Mouse (Mus musculus) midbrain, postnatal 0 days (tissue): ENCODE results near the gene Cacna1i. TPM values are rescaled to one million over a fixed set of nuclear protein-coding genes. Genes with fewer than 3 reads are reported as not detected.

Experiments used
- ATAC-seq: fragments of 200-750 bp; cut with Nextera tagmentation; 2 replicates; pipeline ENCODE4 v1.8.0; 2017; ENCODE audit warnings: moderate number of reproducible peaks, mild to moderate bottlenecking, moderate TSS enrichment, moderate library complexity; ENCODE audit not compliant: low FRiP score
- DNase-seq: peaks from one replicate; pipeline ENCODE4 v3.0.0-alpha.2; 2015; ENCODE audit warnings: low spot score
- H3K27ac ChIP-seq: fragments of 300-500 bp; sonication (generic); 2 replicates; pipeline ENCODE4 v1.5.1; 2014; ENCODE audit warnings: low read depth, mild to moderate bottlenecking, low read length, mixed read lengths
- H3K27me3 ChIP-seq: fragments of 300-500 bp; sonication (generic); 2 replicates; pipeline ENCODE4 v1.6.1; 2014; ENCODE audit warnings: low read length, control low read depth, mixed read lengths; ENCODE audit not compliant: insufficient read depth
- H3K36me3 ChIP-seq: fragments of 300-500 bp; sonication (generic); 2 replicates; pipeline ENCODE4 v1.6.1; 2014; ENCODE audit warnings: low read length, control low read depth, mixed read lengths; ENCODE audit not compliant: insufficient read depth
- H3K4me1 ChIP-seq: fragments of 300-500 bp; sonication (generic); 2 replicates; pipeline ENCODE4 v1.6.1; 2014; ENCODE audit warnings: mild to moderate bottlenecking, control low read depth, antibody characterized with exemption, low read length, mixed read lengths; ENCODE audit not compliant: insufficient read depth
- H3K4me2 ChIP-seq: fragments of 300-500 bp; sonication (generic); 2 replicates; pipeline ENCODE4 v1.6.1; 2014; ENCODE audit warnings: low read depth, mild to moderate bottlenecking, low read length, mixed read lengths; ENCODE audit not compliant: poor library complexity, severe bottlenecking
- H3K4me3 ChIP-seq: fragments of 300-500 bp; sonication (generic); 2 replicates; pipeline ENCODE4 v1.5.1; 2014; ENCODE audit warnings: low read depth, mild to moderate bottlenecking, low read length, moderate library complexity
- H3K9ac ChIP-seq: fragments of 300-500 bp; sonication (generic); replicated peaks from 2 replicates; pipeline ENCODE4 v1.6.1; 2014; ENCODE audit warnings: mild to moderate bottlenecking, low read length, moderate library complexity, mixed read lengths; ENCODE audit not compliant: poor library complexity, severe bottlenecking
- H3K9me3 ChIP-seq: fragments of 300-500 bp; sonication (generic); 2 replicates; pipeline ENCODE4 v1.6.1; 2016; ENCODE audit warnings: low read length, control low read depth
- CTCF ChIP-seq: IDR thresholded peaks from 2 replicates; pipeline ENCODE4 v1.5.1; 2016; ENCODE audit warnings: antibody characterized with exemption, mild to moderate bottlenecking
- WGBS: fragments of 180-500 bp; shearing (Covaris S2); extraction: QIAGEN DNeasy Blood & Tissue Kit; methylation state at CpG from one replicate; pipeline ENCODE4 v1.1.7; 2014; 5-methylcytosine and 5-hydroxymethylcytosine counted together
- polyA plus RNA-seq: library from polyadenylated mRNA; unstranded; fragments of >200 nt; fragmentation: Nextera tagmentation; extraction: Ambion mirVana; gene quantifications from 2 replicates; pipeline ENCODE4 v1.2.1, GENCODE M21; 2015
- total RNA-seq: library from RNA; depleted of rRNA; stranded (reverse); fragments of >200 nt; gene quantifications from 2 replicates; pipeline ENCODE4 v1.2.3, GENCODE M21; 2014; rRNA removed

Cacna1i gene
- total RNA-seq (14.6 and 23.2 TPM in 2 replicates), polyA plus RNA-seq (0.65 and 1.1 TPM in 2 replicates)

DNA sequence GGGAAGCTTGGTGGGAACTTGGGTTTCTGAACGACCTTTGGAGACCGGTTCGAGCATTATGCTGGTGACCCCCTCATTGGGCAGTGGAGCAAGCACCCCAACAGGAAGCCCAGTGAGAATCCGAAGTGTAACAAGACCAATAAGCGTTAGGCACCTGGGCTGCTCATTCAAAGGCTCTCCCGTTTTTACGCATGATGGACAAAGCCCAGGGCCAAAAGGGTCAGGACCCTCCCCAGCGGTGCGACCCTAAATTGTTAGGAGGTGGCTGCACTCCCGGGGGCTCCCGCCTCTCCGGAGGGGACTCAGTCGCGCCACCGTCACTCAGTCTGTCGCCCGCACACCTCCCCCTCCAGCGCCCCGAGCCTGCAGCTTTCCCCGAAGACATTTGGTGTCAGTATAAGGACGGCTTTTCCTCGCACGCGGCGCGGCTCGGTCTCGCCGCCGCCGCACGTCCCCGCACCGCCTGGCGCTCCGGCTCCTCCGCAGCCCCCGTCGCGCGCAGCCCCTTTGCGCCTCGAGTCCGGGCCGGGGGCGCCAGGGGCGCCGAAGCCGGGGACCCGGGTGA lies at the start of gene Cacna1i:
TSS of gene Cacna1i (plus strand) at position 388 of the 565 bp plus-strand sequence.
- peak; percentile 74 for DNase-seq
- peak; percentile 59; the same call in 1 of the 2 replicates for ATAC-seq

DNA sequence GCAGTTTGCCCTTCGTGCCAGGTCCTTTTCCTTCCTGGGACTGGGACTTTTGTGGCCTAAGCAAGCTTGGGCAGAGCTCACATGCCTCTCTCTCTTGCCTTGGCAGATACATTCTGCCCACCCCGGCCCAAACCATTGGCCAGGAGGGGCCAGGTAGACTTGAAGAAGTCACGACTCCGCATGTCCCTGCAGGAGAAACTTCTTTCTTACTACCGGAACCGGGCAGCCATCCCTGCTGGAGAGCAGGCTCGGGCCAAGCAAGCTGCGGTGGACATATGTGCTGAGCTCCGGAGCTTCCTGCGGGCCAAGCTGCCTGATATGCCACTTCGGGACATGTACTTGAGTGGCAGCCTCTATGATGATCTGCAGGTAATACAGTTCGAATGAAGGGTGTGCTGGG lies 38.9 kb upstream of the Cacna1i start:
- 97% methylated on average over 12 of the region's 12 CpGs for WGBS
- no peaks in the 10 kb centered on the region for H3K9me3 ChIP-seq
- no peak overlapping the region for H3K27ac ChIP-seq
- TF ChIP-seq CTCF: no peak
- H3K4me2 ChIP-seq: no peak overlapping the region
- DNase-seq (no peak), ATAC-seq (no peak)
- H3K36me3 ChIP-seq: peaks cover 53% of the 10 kb centered on the region
- no peak overlapping the region for H3K4me3 ChIP-seq
- H3K4me1 ChIP-seq: no peaks in the 10 kb centered on the region
- H3K27me3 ChIP-seq: no peaks in the 10 kb centered on the region
- H3K9ac ChIP-seq: no peak overlapping the region

More for the DNA sequence above, at the start of gene Cacna1i:
- peaks cover 11% of the 10 kb centered on the region for H3K27me3 ChIP-seq
- peak; percentile 59 for TF ChIP-seq CTCF
- WGBS: under 1% methylated on average over 43 of the region's 50 CpGs
- no peak within 1 kb of the TSS for H3K27ac ChIP-seq
- no peaks in the 10 kb centered on the region for H3K9me3 ChIP-seq
- H3K4me3 ChIP-seq: peak within 1 kb of the TSS; percentile 69
- peak within 1 kb of the TSS; percentile 76 for H3K9ac ChIP-seq
- peak within 1 kb of the TSS; percentile 92 for H3K4me2 ChIP-seq
- peaks cover 2% of the 10 kb centered on the region; the same call in 1 of the 2 replicates for H3K4me1 ChIP-seq
- no peaks in the 10 kb centered on the region for H3K36me3 ChIP-seq

- WGBS: 100% methylated on average over 1 of the region's 1 CpGs
- TF ChIP-seq CTCF: no peak
- H3K9ac ChIP-seq: no peak overlapping the region
- no peaks in the 10 kb centered on the region for H3K27me3 ChIP-seq
- DNase-seq (no peak), ATAC-seq (no peak)
- H3K4me2 ChIP-seq: no peak overlapping the region
- no peaks in the 10 kb centered on the region for H3K9me3 ChIP-seq
- H3K4me1 ChIP-seq: no peaks in the 10 kb centered on the region
- no peak overlapping the region for H3K27ac ChIP-seq
- H3K36me3 ChIP-seq: peaks cover 50% of the 10 kb centered on the region
- no peak overlapping the region for H3K4me3 ChIP-seq
These were observed 38.4 kb upstream of the Cacna1i start for GRCm38 (mm10) chr15:80248596-80248995.

- Histone ChIP-seq H3K36me3 (peaks cover 47% of the 10 kb centered on the region), H3K9ac (no peak overlapping the region), H3K4me3 (no peak overlapping the region), H3K9me3 (no peaks in the 10 kb centered on the region), H3K27ac (no peak overlapping the region), H3K27me3 (no peaks in the 10 kb centered on the region), H3K4me1 (no peaks in the 10 kb centered on the region), H3K4me2 (no peak overlapping the region)
- WGBS: 92% methylated on average over 10 of the region's 10 CpGs
- DNase-seq: no peak
- ATAC-seq: no peak
- TF ChIP-seq CTCF: no peak
These were observed 37.4 kb upstream of the Cacna1i start for GRCm38 (mm10) chr15:80249672-80250071.

DNA sequence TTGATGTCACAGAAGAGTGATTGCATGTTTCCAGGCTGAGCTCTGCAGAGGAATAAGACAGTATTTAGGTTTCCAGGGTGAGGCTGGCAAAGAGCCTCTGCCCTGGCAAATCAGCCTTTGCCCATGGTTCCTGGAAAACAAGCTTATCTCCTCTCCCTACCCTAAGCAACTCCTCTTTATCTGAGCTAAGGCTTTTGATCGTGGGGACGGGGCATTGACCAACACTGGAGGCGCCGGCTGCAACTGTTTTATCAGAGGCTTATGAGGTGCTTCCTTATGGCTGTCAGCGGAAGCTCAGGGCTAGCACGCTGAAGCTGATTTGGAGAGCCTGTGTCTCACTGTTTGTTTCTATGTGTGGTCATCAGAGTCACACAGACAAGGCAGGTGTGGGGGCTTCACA lies 36.5 kb upstream of the Cacna1i start:
- DNase-seq: no peak
- peaks cover 46% of the 10 kb centered on the region for H3K36me3 ChIP-seq

GRCm38 (mm10) chr15:80253530-80253929 lies 33.5 kb upstream of the Cacna1i start:
- Histone ChIP-seq H3K27ac (peak overlapping the region; percentile 99; the same call in 1 of the 2 replicates), H3K4me2 (no peak overlapping the region), H3K4me3 (no peak overlapping the region), H3K9ac (no peak overlapping the region), H3K27me3 (no peaks in the 10 kb centered on the region), H3K36me3 (peaks cover 51% of the 10 kb centered on the region), H3K9me3 (no peaks in the 10 kb centered on the region), H3K4me1 (peaks cover 6% of the 10 kb centered on the region; the same call in 1 of the 2 replicates)
- DNase-seq (no peak), ATAC-seq (no peak)
- TF ChIP-seq CTCF: no peak
- 56% methylated on average over 2 of the region's 2 CpGs for WGBS

More for the DNA sequence above, 36.5 kb upstream of the Cacna1i start:
- Histone ChIP-seq H3K27ac (no peak overlapping the region), H3K4me3 (no peak overlapping the region), H3K9ac (no peak overlapping the region), H3K9me3 (no peaks in the 10 kb centered on the region), H3K27me3 (no peaks in the 10 kb centered on the region), H3K4me1 (no peaks in the 10 kb centered on the region), H3K4me2 (no peak overlapping the region)
- 92% methylated on average over 6 of the region's 6 CpGs for WGBS
- TF ChIP-seq CTCF: no peak
- no peak for ATAC-seq
